Mouse (Mus musculus) bone marrow macrophage, adult 2 months (primary cell): Measurements from ENCODE around the gene Srgap3.

Experiments used
- CTCF ChIP-seq: IDR thresholded peaks from 2 replicates; pipeline ENCODE4 v1.5.1; 2012; ENCODE audit warnings: low read depth, mild to moderate bottlenecking, low read length, moderate library complexity
- POLR2A ChIP-seq: IDR thresholded peaks from 2 replicates; pipeline ENCODE4 v1.6.1; 2012; ENCODE audit warnings: mild to moderate bottlenecking, low read depth, low read length, borderline replicate concordance

GRCm38 (mm10) chr6:112950205-112951110, 3.4 kb upstream of the Srgap3 start:
- TF ChIP-seq POLR2A (no peak), CTCF (no peak)
